Mouse (Mus musculus): ENCODE measurements around the gene Myh1. TPM values are rescaled to one million over a fixed set of nuclear protein-coding genes. Genes with fewer than 3 reads are reported as not detected.

Myh1 gene
- under 1 TPM; 0.21 to 0.25 TPM for total RNA-seq (2021)
- long read RNA-seq, experiment 1 = 0 reads
- long read RNA-seq, experiment 2, partial matches to known transcripts = 1 of 1 reads
- long read RNA-seq, experiment 2, other reads (novel, unspliced or antisense) = 0 of 1 reads

GRCm38 (mm10) chr11:67199752-67200151, at the start of gene Myh1:
Gene Myh1, plus strand, starts transcription at chr11:67200052.
- intact Hi-C loops (cut with DNase I) = no loop called here
- H3K4me3 ChIP-seq = no peak within 1 kb of the TSS
- TF ChIP-seq CTCF (IDR thresholded peaks at IDR 0.05) = no peak
- DNase-seq (ENCODE audit: extremely low spot score in 1 of 2, low spot score in 2 of 2) = no peak
- H3K27ac ChIP-seq = no peak within 1 kb of the TSS

DNA sequence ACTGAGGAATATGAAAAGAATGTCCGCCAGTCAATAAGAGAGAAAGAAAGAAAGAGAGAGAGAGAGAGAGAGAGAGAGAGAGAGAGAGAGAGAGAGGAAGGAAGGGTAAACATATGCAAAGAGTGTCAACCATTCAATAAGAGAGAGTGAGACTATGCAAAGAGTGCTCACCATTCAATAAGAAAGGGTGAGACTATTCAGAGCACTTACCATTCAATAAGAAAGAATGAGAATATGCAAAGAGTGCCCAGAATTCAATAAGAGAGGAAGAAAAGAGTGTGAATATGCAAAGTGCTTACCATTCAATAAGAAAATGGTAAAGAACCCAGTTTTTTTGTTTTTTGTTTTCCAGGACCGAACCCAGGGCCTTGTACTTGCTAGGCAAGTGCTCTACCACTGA, 49.6 kb upstream of the Myh1 start:
- intact Hi-C loops (cut with DNase I) = no loop called here
- H3K4me3 ChIP-seq = no peak overlapping the region
- DNase-seq (ENCODE audit: extremely low spot score in 1 of 2, low spot score in 2 of 2) = no peak

GRCm38 (mm10) chr11:67151159-67151558, 48.7 kb upstream of the Myh1 start:
- Histone ChIP-seq H3K4me3 (no peak overlapping the region), H3K27ac (no peak overlapping the region)
- intact Hi-C loops (cut with DNase I) = no loop called here
- DNase-seq (ENCODE audit: extremely low spot score in 1 of 2, low spot score in 2 of 2) = no peak
- no peak for TF ChIP-seq CTCF (IDR thresholded peaks at IDR 0.05)

More for the DNA sequence above, 49.6 kb upstream of the Myh1 start:
- no peak for TF ChIP-seq CTCF (IDR thresholded peaks at IDR 0.05)
- no peak overlapping the region for H3K27ac ChIP-seq

- TF ChIP-seq CTCF (IDR thresholded peaks at IDR 0.05) = no peak
- no peak for DNase-seq (ENCODE audit: extremely low spot score in 1 of 2, low spot score in 2 of 2)
- Histone ChIP-seq H3K27ac (no peak overlapping the region), H3K4me3 (no peak overlapping the region)
- intact Hi-C loops (cut with DNase I) = no loop called here
These were observed 47.9 kb upstream of the Myh1 start for GRCm38 (mm10) chr11:67151651-67152630.

DNA sequence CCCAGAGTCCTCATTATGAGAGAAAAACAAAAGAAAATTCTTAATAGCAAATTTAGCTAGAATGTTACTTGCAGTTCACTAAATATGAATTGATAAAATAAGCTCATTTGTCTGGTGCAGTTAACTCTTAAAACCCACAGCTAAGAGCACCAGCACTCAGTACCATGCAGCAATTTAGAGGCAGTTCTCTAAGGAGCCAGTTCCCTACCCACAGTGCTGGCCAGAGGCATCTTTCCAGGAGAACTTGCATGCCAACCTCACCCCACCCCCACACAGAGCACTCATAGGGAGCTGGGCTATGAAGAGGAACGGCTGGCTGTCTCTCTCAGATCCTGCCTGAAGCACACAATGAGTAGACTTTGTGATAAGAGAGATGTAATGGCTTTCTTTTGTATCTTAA, 46.7 kb upstream of the Myh1 start:
- peak; percentile 29 to 66 for DNase-seq (ENCODE audit: extremely low spot score in 1 of 2, low spot score in 2 of 2)
- H3K27ac ChIP-seq = peak overlapping the region; percentile 29; the same call in 1 of the 2 replicates
- no peak overlapping the region for H3K4me3 ChIP-seq
- no peak for TF ChIP-seq CTCF (IDR thresholded peaks at IDR 0.05)
- intact Hi-C loops (cut with DNase I) = no loop called here

DNA sequence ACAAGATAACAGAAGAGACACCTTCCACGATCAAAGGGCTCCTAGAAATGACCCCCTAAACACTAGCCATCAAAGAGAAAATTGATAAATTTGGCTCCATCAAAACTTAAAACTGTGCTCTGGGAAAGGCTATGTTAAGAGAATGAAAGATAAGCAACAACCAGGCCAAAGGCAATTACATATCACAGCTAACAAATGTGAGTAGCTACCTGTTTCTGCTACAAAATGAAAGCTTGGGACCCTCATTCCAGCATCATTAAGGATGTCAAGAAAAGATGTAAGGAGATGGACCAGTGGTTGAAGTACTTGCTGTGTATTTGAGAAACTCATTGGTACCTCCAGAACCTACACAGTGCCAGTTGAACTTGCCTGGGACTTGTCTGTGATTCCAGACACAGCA, 46.0 kb upstream of the Myh1 start:
- intact Hi-C loops (cut with DNase I) = no loop called here
- H3K4me3 ChIP-seq = no peak overlapping the region
- no peak for TF ChIP-seq CTCF (IDR thresholded peaks at IDR 0.05)

GRCm38 (mm10) chr11:67155650-67156049, 44.2 kb upstream of the Myh1 start:
- intact Hi-C loops (cut with DNase I) = no loop called here
- TF ChIP-seq CTCF (IDR thresholded peaks at IDR 0.05) = no peak
- no peak overlapping the region for H3K4me3 ChIP-seq
- DNase-seq (ENCODE audit: extremely low spot score in 1 of 2, low spot score in 2 of 2) = no peak
- H3K27ac ChIP-seq = no peak overlapping the region

More for the DNA sequence above, 46.0 kb upstream of the Myh1 start:
- peak overlapping the region; percentile 29; the same call in 1 of the 2 replicates for H3K27ac ChIP-seq
- DNase-seq (ENCODE audit: extremely low spot score in 1 of 2, low spot score in 2 of 2) = no peak

GRCm38 (mm10) chr11:67160131-67160530, 39.7 kb upstream of the Myh1 start:
- intact Hi-C loops (cut with DNase I) = no loop called here
- no peak for TF ChIP-seq CTCF (IDR thresholded peaks at IDR 0.05)
- Histone ChIP-seq H3K4me3 (no peak overlapping the region), H3K27ac (no peak overlapping the region)
- DNase-seq (ENCODE audit: extremely low spot score in 1 of 2, low spot score in 2 of 2) = no peak

DNA sequence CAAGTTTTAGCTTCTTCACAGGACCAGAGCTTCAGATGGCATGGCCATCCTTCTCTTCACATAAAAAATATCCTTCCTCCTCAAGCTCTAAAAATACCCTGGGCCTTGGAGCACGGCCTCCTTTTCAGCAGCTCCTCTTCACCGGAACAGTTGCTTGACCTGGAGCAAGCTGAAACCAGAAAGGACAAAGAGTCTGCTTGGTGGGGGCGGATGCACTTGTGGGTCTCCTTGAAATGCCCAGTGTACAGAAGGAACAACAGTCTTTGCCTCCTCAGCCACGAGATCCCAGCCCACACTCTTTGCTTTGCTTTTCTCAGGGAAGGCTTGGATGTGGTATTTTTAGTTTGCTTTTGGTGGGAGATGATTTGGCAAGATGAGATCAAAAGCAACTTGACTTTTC, 36.2 kb upstream of the Myh1 start:
- no peak for TF ChIP-seq CTCF (IDR thresholded peaks at IDR 0.05)
- H3K4me3 ChIP-seq = no peak overlapping the region
- intact Hi-C loops (cut with DNase I) = loop anchor here (1.0 to 2.0 kb wide), 2 partner anchors 38 to 65 kb away; no protein-coding TSS in a partner anchor
- DNase-seq (ENCODE audit: extremely low spot score in 1 of 2, low spot score in 2 of 2) = peak in 1 of 2 experiments; percentile 33
- H3K27ac ChIP-seq = peak overlapping the region; percentile 86

DNA sequence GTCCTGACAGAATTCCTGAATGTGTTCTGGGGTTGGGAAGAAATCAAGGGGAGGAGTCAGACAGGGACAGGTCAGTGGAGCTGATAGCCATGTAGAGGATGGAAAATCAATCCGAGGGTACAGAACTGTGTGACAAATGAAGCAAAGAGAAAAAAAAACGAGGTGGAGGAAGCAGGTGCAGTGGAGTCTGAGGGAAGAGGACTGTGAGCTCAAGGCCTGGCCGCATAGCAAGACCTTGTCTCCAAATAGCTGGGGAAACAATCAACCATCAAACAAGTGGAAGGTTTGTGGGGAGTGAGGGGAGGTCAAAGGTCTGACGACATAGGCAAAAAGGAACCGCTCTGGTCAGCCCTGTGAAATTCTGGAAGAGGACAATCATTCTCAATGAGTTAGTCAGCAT, 35.0 kb upstream of the Myh1 start:
- Histone ChIP-seq H3K4me3 (no peak overlapping the region), H3K27ac (peak overlapping the region; percentile 50; the same call in 1 of the 2 replicates)
- intact Hi-C loops (cut with DNase I) = no loop called here
- no peak for TF ChIP-seq CTCF (IDR thresholded peaks at IDR 0.05)
- DNase-seq (ENCODE audit: extremely low spot score in 1 of 2, low spot score in 2 of 2) = no peak

DNA sequence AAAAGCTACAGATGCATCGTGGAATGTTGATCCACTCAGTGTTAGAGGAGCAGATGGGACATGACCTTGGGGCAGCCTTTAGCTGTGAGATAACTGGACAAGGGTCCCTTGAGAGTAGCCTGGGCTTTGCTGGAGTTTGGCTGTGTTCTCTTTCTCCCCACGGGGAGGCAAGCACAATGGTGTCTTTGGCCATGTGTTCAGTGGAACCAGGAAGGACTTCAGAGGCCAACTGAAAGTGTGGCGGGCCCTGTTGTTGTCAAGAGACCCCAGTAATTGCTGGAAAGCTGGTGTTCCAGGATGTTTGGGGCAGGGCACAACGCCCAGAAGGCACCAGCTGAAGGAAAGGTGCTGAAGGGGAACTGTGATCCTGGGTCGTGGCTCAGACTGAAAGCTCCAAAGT, 30.6 kb upstream of the Myh1 start:
- no peak overlapping the region for H3K4me3 ChIP-seq
- no peak for DNase-seq (ENCODE audit: extremely low spot score in 1 of 2, low spot score in 2 of 2)
- no peak for TF ChIP-seq CTCF (IDR thresholded peaks at IDR 0.05)
- intact Hi-C loops (cut with DNase I) = no loop called here
- H3K27ac ChIP-seq = no peak overlapping the region

- Histone ChIP-seq H3K27ac (no peak within 1 kb of the TSS), H3K4me3 (no peak within 1 kb of the TSS)
- intact Hi-C loops (cut with DNase I) = no loop called here
- no peak for DNase-seq (ENCODE audit: extremely low spot score in 1 of 2, low spot score in 2 of 2)
- TF ChIP-seq CTCF (IDR thresholded peaks at IDR 0.05) = no peak
These were observed 29.1 kb upstream of the Myh1 start, which contains the start of gene Myh2 for GRCm38 (mm10) chr11:67170727-67171126. Gene Myh2, plus strand, starts transcription at chr11:67171027.
